Mouse (Mus musculus) activated CD4-positive, CD25-positive, alpha-beta regulatory T cell, adult 4 months (primary cell): Measurements from ENCODE around the gene Rbbp8nl. TPM values are rescaled to one million over a fixed set of nuclear protein-coding genes. Genes with fewer than 3 reads are reported as not detected.
A peak's percentile ranks its signal among the peaks of the same experiment; 100 is the strongest.

ENCODE experiments used
- ATAC-seq: one replicate; pipeline ENCODE4 v1.8.0; 2017
- polyA plus RNA-seq, 2 experiments: library from polyadenylated mRNA; unstranded; fragments of 100-300 nt; shearing (Covaris generic); gene quantifications; one replicate each; pipeline ENCODE4 v1.2.1; 2017

Gene Rbbp8nl
- polyA plus RNA-seq, 2 experiments from 2014 or later, result not detected

- peak; percentile 33 for ATAC-seq
Measured at GRCm38 (mm10) chr2:180256296-180257000, 33.2 kb downstream of the Rbbp8nl start.

- no peak for ATAC-seq
Measured at GRCm38 (mm10) chr2:180255701-180256100, 34.0 kb downstream of the Rbbp8nl start.

GRCm38 (mm10) chr2:180254436-180255209, 35.1 kb downstream of the Rbbp8nl start:
- no peak for ATAC-seq

GRCm38 (mm10) chr2:180251838-180252237, 37.8 kb downstream of the Rbbp8nl start:
- ATAC-seq, result no peak

- ATAC-seq, result peak; percentile 87
Measured at GRCm38 (mm10) chr2:180250930-180251611, 38.6 kb downstream of the Rbbp8nl start.

- no peak for ATAC-seq
Measured at GRCm38 (mm10) chr2:180248947-180249660, 40.6 kb downstream of the Rbbp8nl start.

- ATAC-seq, result peak; percentile 68
Measured at GRCm38 (mm10) chr2:180247916-180248315, 41.8 kb downstream of the Rbbp8nl start.

GRCm38 (mm10) chr2:180243108-180243507, 46.6 kb downstream of the Rbbp8nl start:
- no peak for ATAC-seq

GRCm38 (mm10) chr2:180238591-180238990, 51.1 kb downstream of the Rbbp8nl start:
- ATAC-seq, result no peak

- ATAC-seq, result no peak
Measured at GRCm38 (mm10) chr2:180237601-180238345, 51.9 kb downstream of the Rbbp8nl start.

- ATAC-seq, result no peak
Measured at GRCm38 (mm10) chr2:180236930-180237329, 52.7 kb downstream of the Rbbp8nl start.

GRCm38 (mm10) chr2:180236500-180236899, 53.2 kb downstream of the Rbbp8nl start:
- no peak for ATAC-seq

- ATAC-seq, result no peak
Measured at GRCm38 (mm10) chr2:180235788-180236187, 53.9 kb downstream of the Rbbp8nl start.

GRCm38 (mm10) chr2:180234980-180235379, 54.7 kb downstream of the Rbbp8nl start:
- no peak for ATAC-seq

GRCm38 (mm10) chr2:180234353-180234752, 55.3 kb downstream of the Rbbp8nl start:
- ATAC-seq, result no peak

- no peak for ATAC-seq
Measured at GRCm38 (mm10) chr2:180233101-180233904, 56.4 kb downstream of the Rbbp8nl start.

GRCm38 (mm10) chr2:180230482-180230881, 59.2 kb downstream of the Rbbp8nl start:
- no peak for ATAC-seq

- ATAC-seq, result no peak
Measured at GRCm38 (mm10) chr2:180229129-180229528, 60.5 kb downstream of the Rbbp8nl start.

GRCm38 (mm10) chr2:180228592-180228991, 61.1 kb downstream of the Rbbp8nl start:
- ATAC-seq, result no peak

GRCm38 (mm10) chr2:180228060-180228458, 61.6 kb downstream of the Rbbp8nl start:
- no peak for ATAC-seq
